Mouse (Mus musculus) midbrain, embryonic 11.5 days (tissue): Measurements from ENCODE around the gene Tada2a. TPM values are rescaled to one million over a fixed set of nuclear protein-coding genes. Genes with fewer than 3 reads are reported as not detected.

Experiments used
- ATAC-seq: fragments of 200-750 bp; cut with Nextera tagmentation; 2 replicates; pipeline ENCODE4 v1.8.0; 2017; ENCODE audit warnings: moderate TSS enrichment, moderate library complexity; ENCODE audit not compliant: low FRiP score
- DNase-seq: peaks from one replicate; pipeline ENCODE4 v3.0.0; 2015; ENCODE audit warnings: low spot score; ENCODE audit errors: missing footprints
- H3K27ac ChIP-seq: fragments of 300-500 bp; sonication (generic); 2 replicates; pipeline ENCODE4 v1.5.1; 2014; ENCODE audit warnings: low read depth, low read length
- H3K27me3 ChIP-seq: fragments of 300-500 bp; sonication (generic); 2 replicates; pipeline ENCODE4 v1.6.1; 2014; ENCODE audit warnings: mild to moderate bottlenecking, low read length, moderate library complexity, mixed read lengths; ENCODE audit not compliant: control insufficient read depth, insufficient read depth
- H3K36me3 ChIP-seq: fragments of 300-500 bp; sonication (generic); 2 replicates; pipeline ENCODE4 v1.6.1; 2014; ENCODE audit warnings: mild to moderate bottlenecking, low read length, moderate library complexity, mixed read lengths; ENCODE audit not compliant: control insufficient read depth, insufficient read depth
- H3K4me1 ChIP-seq: fragments of 300-500 bp; sonication (generic); 2 replicates; pipeline ENCODE4 v1.6.1; 2014; ENCODE audit warnings: low read length; ENCODE audit not compliant: control insufficient read depth, insufficient read depth
- H3K4me2 ChIP-seq: fragments of 300-500 bp; sonication (generic); 2 replicates; pipeline ENCODE4 v1.6.1; 2014; ENCODE audit warnings: mild to moderate bottlenecking, moderate library complexity
- H3K4me3 ChIP-seq: fragments of 300-500 bp; sonication (generic); 2 replicates; pipeline ENCODE4 v1.5.1; 2014; ENCODE audit warnings: low read depth, low read length
- H3K9ac ChIP-seq: fragments of 300-500 bp; sonication (generic); 2 replicates; pipeline ENCODE4 v1.6.1; 2014; ENCODE audit warnings: low read length
- H3K9me3 ChIP-seq: fragments of 300-500 bp; sonication (generic); 2 replicates; pipeline ENCODE4 v1.6.1; 2016; ENCODE audit warnings: low read length; ENCODE audit not compliant: control insufficient read depth
- WGBS: fragments of 180-500 bp; shearing (Covaris S2); extraction: QIAGEN DNeasy Blood & Tissue Kit; methylation state at CpG from one replicate; pipeline ENCODE4 v1.1.7; 2014; 5-methylcytosine and 5-hydroxymethylcytosine counted together
- polyA plus RNA-seq: library from polyadenylated mRNA; unstranded; fragments of >200 nt; fragmentation: Nextera tagmentation; extraction: Ambion mirVana; gene quantifications from 2 replicates; pipeline ENCODE4 v1.2.1, GENCODE M21; 2014

Gene Tada2a
- polyA plus RNA-seq, 1 experiment from 2014 or later, result 33.9 TPM

- 92% methylated on average over 4 of the region's 4 CpGs for WGBS
- ATAC-seq, result no peak
- no peak overlapping the region for H3K9ac ChIP-seq
- H3K4me3 ChIP-seq, result no peak overlapping the region
- DNase-seq, result no peak
- peaks cover 17% of the 10 kb centered on the region for H3K36me3 ChIP-seq
- no peak overlapping the region for H3K4me2 ChIP-seq
- H3K27ac ChIP-seq, result no peak overlapping the region
- H3K9me3 ChIP-seq, result no peaks in the 10 kb centered on the region
- no peaks in the 10 kb centered on the region for H3K27me3 ChIP-seq
- no peaks in the 10 kb centered on the region for H3K4me1 ChIP-seq
Observed at GRCm38 (mm10) chr11:84117431-84117830, 12.0 kb downstream of the Tada2a start.

- Histone ChIP-seq H3K27ac (no peak overlapping the region), H3K9ac (no peak overlapping the region), H3K9me3 (no peaks in the 10 kb centered on the region), H3K4me2 (no peak overlapping the region), H3K36me3 (peaks cover 17% of the 10 kb centered on the region), H3K4me1 (no peaks in the 10 kb centered on the region), H3K4me3 (no peak overlapping the region), H3K27me3 (no peaks in the 10 kb centered on the region)
- ATAC-seq, result no peak
- 69% methylated on average over 2 of the region's 2 CpGs for WGBS
- DNase-seq, result no peak
Observed at GRCm38 (mm10) chr11:84116221-84116620, 13.2 kb downstream of the Tada2a start.

GRCm38 (mm10) chr11:84115646-84116045 lies 13.8 kb downstream of the Tada2a start:
- WGBS, result 90% methylated on average over 9 of the region's 9 CpGs
- no peak overlapping the region for H3K9ac ChIP-seq
- H3K27me3 ChIP-seq, result no peaks in the 10 kb centered on the region
- H3K4me3 ChIP-seq, result no peak overlapping the region
- no peak overlapping the region for H3K27ac ChIP-seq
- H3K9me3 ChIP-seq, result no peaks in the 10 kb centered on the region
- DNase-seq (no peak), ATAC-seq (no peak)
- H3K4me2 ChIP-seq, result no peak overlapping the region
- H3K36me3 ChIP-seq, result peaks cover 12% of the 10 kb centered on the region
- H3K4me1 ChIP-seq, result no peaks in the 10 kb centered on the region

- peaks cover 3% of the 10 kb centered on the region for H3K36me3 ChIP-seq
Observed at GRCm38 (mm10) chr11:84113623-84114022, 15.8 kb downstream of the Tada2a start.

GRCm38 (mm10) chr11:84107137-84107536 lies 22.3 kb downstream of the Tada2a start:
- no peak for ATAC-seq
- peaks cover 11% of the 10 kb centered on the region for H3K36me3 ChIP-seq
- H3K4me3 ChIP-seq, result no peak overlapping the region
- H3K9ac ChIP-seq, result no peak overlapping the region
- no peak overlapping the region for H3K27ac ChIP-seq
- H3K9me3 ChIP-seq, result no peaks in the 10 kb centered on the region
- 72% methylated on average over 2 of the region's 2 CpGs for WGBS
- H3K4me1 ChIP-seq, result no peaks in the 10 kb centered on the region
- H3K4me2 ChIP-seq, result no peak overlapping the region
- no peaks in the 10 kb centered on the region for H3K27me3 ChIP-seq
- DNase-seq, result no peak

More at GRCm38 (mm10) chr11:84113623-84114022, 15.8 kb downstream of the Tada2a start:
- no peak overlapping the region for H3K4me2 ChIP-seq
- no peak for DNase-seq
- no peaks in the 10 kb centered on the region for H3K9me3 ChIP-seq
- no peak for ATAC-seq
- no peaks in the 10 kb centered on the region for H3K27me3 ChIP-seq
- no peak overlapping the region for H3K9ac ChIP-seq
- H3K4me3 ChIP-seq, result no peak overlapping the region
- 91% methylated on average over 5 of the region's 5 CpGs for WGBS
- H3K27ac ChIP-seq, result no peak overlapping the region
- no peaks in the 10 kb centered on the region for H3K4me1 ChIP-seq

- Histone ChIP-seq H3K4me2 (no peak overlapping the region), H3K9me3 (no peaks in the 10 kb centered on the region), H3K36me3 (peaks cover 12% of the 10 kb centered on the region), H3K27me3 (no peaks in the 10 kb centered on the region), H3K4me3 (no peak overlapping the region), H3K27ac (no peak overlapping the region), H3K9ac (no peak overlapping the region), H3K4me1 (no peaks in the 10 kb centered on the region)
- no peak for ATAC-seq
- no peak for DNase-seq
- 95% methylated on average over 6 of the region's 6 CpGs for WGBS
Observed at GRCm38 (mm10) chr11:84104036-84104435, 25.4 kb downstream of the Tada2a start.

GRCm38 (mm10) chr11:84101182-84101581 lies 28.2 kb downstream of the Tada2a start:
- H3K4me1 ChIP-seq, result no peaks in the 10 kb centered on the region
- no peak overlapping the region for H3K4me2 ChIP-seq
- H3K9ac ChIP-seq, result no peak overlapping the region
- H3K4me3 ChIP-seq, result no peak overlapping the region
- DNase-seq, result no peak
- no peaks in the 10 kb centered on the region for H3K27me3 ChIP-seq
- peaks cover 12% of the 10 kb centered on the region for H3K36me3 ChIP-seq
- ATAC-seq, result no peak
- no peaks in the 10 kb centered on the region for H3K9me3 ChIP-seq
- H3K27ac ChIP-seq, result no peak overlapping the region

- DNase-seq (no peak), ATAC-seq (no peak)
- no peak overlapping the region for H3K4me3 ChIP-seq
- H3K9ac ChIP-seq, result no peak overlapping the region
- 91% methylated on average over 5 of the region's 5 CpGs for WGBS
- no peak overlapping the region for H3K27ac ChIP-seq
- no peaks in the 10 kb centered on the region for H3K4me1 ChIP-seq
- H3K9me3 ChIP-seq, result no peaks in the 10 kb centered on the region
- peaks cover 3% of the 10 kb centered on the region; the same call in 1 of the 2 replicates for H3K36me3 ChIP-seq
- H3K4me2 ChIP-seq, result no peak overlapping the region
- H3K27me3 ChIP-seq, result no peaks in the 10 kb centered on the region
Observed at GRCm38 (mm10) chr11:84097251-84097998, 32.0 kb downstream of the Tada2a start.

GRCm38 (mm10) chr11:84095084-84095483 lies 34.3 kb downstream of the Tada2a start:
- no peak overlapping the region for H3K4me3 ChIP-seq
- no peaks in the 10 kb centered on the region for H3K4me1 ChIP-seq
- DNase-seq (no peak), ATAC-seq (no peak)
- 91% methylated on average over 4 of the region's 4 CpGs for WGBS
- no peak overlapping the region for H3K9ac ChIP-seq
- no peak overlapping the region for H3K4me2 ChIP-seq
- no peaks in the 10 kb centered on the region for H3K27me3 ChIP-seq
- H3K9me3 ChIP-seq, result no peaks in the 10 kb centered on the region
- 0 out of 2 replicates have a peak, but pooled peaks cover under 1% of the 10 kb centered on the region for H3K36me3 ChIP-seq
- H3K27ac ChIP-seq, result no peak overlapping the region
